Mouse (Mus musculus) midbrain, embryonic 14.5 days (tissue): ENCODE measurements around the gene Uqcc3. TPM values are rescaled to one million over a fixed set of nuclear protein-coding genes. Genes with fewer than 3 reads are reported as not detected.
A peak's percentile ranks its signal among the peaks of the same experiment; 100 is the strongest.
"Not testable (repeated sequence)": the region's sequence is repeated elsewhere in the genome, so short reads cannot be mapped to it uniquely, and the experiment has no call there.

Source experiments
- ATAC-seq: fragments of 200-750 bp; cut with Nextera tagmentation; 2 replicates; pipeline ENCODE4 v1.8.0; 2017; ENCODE audit warnings: moderate number of reproducible peaks, moderate library complexity; ENCODE audit not compliant: low FRiP score, low TSS enrichment
- DNase-seq: peaks from one replicate; pipeline ENCODE4 v3.0.0-alpha.2; 2015
- H3K27ac ChIP-seq: fragments of 300-500 bp; sonication (generic); replicated peaks from 2 replicates; pipeline ENCODE4 v1.5.1; 2014; ENCODE audit warnings: mild to moderate bottlenecking, low read depth, low read length, moderate library complexity
- H3K27me3 ChIP-seq: fragments of 300-500 bp; sonication (generic); 2 replicates; pipeline ENCODE4 v1.6.1; 2014; ENCODE audit warnings: low read length, control low read depth, mixed read lengths; ENCODE audit not compliant: control insufficient read depth, insufficient read depth
- H3K36me3 ChIP-seq: fragments of 300-500 bp; sonication (generic); 2 replicates; pipeline ENCODE4 v1.6.1; 2014; ENCODE audit warnings: low read length, control low read depth; ENCODE audit not compliant: control insufficient read depth, insufficient read depth
- H3K4me1 ChIP-seq: fragments of 300-500 bp; sonication (generic); 2 replicates; pipeline ENCODE4 v1.6.1; 2014; ENCODE audit warnings: mild to moderate bottlenecking, antibody characterized with exemption, low read length, control low read depth; ENCODE audit not compliant: control insufficient read depth, insufficient read depth
- H3K4me2 ChIP-seq: fragments of 300-500 bp; sonication (generic); 2 replicates; pipeline ENCODE4 v1.6.1; 2014; ENCODE audit warnings: mild to moderate bottlenecking, low read length, moderate library complexity
- H3K4me3 ChIP-seq: fragments of 300-500 bp; sonication (generic); replicated peaks from 2 replicates; pipeline ENCODE4 v1.5.1; 2014; ENCODE audit warnings: low read depth, low read length
- H3K9ac ChIP-seq: fragments of 300-500 bp; sonication (generic); replicated peaks from 2 replicates; pipeline ENCODE4 v1.6.1; 2014; ENCODE audit warnings: mild to moderate bottlenecking, low read length, moderate library complexity
- H3K9me3 ChIP-seq: fragments of 300-500 bp; sonication (generic); 2 replicates; pipeline ENCODE4 v1.6.1; 2016; ENCODE audit warnings: low read length, control low read depth, mixed read lengths; ENCODE audit not compliant: control insufficient read depth
- WGBS: fragments of 180-500 bp; shearing (Covaris S2); extraction: QIAGEN DNeasy Blood & Tissue Kit; methylation state at CpG from one replicate; pipeline ENCODE4 v1.1.7; 2014; 5-methylcytosine and 5-hydroxymethylcytosine counted together
- polyA plus RNA-seq: library from polyadenylated mRNA; unstranded; fragments of >200 nt; fragmentation: Nextera tagmentation; extraction: Ambion mirVana; gene quantifications from 2 replicates; pipeline ENCODE4 v1.2.1, GENCODE M21; 2014

The Uqcc3 gene
- polyA plus RNA-seq, 1 experiment from 2014 or later = 62.6 TPM

DNA sequence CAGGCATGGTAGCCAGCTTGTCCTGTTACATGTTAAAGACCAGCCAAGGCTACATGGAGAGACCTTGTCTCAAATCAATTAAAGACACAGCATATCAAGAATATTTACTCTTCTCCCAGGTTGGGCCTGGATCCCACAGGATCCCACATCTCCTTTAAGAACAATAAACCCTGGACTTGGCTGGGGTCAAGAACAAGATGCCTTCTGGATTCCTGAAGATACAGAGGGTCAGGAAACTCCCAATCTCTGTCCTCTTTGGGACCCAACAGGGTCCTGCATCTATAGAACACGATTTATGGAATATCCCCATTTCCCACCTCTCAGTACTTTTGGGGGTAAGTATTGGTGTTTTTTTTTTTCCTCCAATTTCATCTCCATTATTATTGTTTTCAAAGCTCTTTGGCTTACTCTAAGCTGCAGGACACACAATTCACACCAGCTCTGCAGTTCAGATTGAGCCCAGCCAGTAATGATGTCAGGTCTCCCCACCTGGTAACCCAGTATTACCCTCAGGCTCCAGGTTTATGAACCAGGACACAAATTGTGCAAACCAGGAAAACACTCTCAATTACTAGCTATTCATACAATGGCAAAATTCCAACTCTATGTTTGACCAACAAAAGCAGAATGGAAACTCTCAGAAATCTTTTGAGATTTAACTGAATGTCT lies 6.3 kb upstream of the Uqcc3 start:
- Histone ChIP-seq H3K4me1 (peaks cover 15% of the 10 kb centered on the region), H3K9me3 (no peaks in the 10 kb centered on the region), H3K27me3 (no peaks in the 10 kb centered on the region), H3K4me3 (no peak overlapping the region), H3K27ac (no peak overlapping the region), H3K36me3 (peaks cover 3% of the 10 kb centered on the region), H3K9ac (no peak overlapping the region), H3K4me2 (no peak overlapping the region)
- WGBS = 54% methylated on average over 1 of the region's 1 CpGs
- no peak for ATAC-seq
- no peak for DNase-seq

DNA sequence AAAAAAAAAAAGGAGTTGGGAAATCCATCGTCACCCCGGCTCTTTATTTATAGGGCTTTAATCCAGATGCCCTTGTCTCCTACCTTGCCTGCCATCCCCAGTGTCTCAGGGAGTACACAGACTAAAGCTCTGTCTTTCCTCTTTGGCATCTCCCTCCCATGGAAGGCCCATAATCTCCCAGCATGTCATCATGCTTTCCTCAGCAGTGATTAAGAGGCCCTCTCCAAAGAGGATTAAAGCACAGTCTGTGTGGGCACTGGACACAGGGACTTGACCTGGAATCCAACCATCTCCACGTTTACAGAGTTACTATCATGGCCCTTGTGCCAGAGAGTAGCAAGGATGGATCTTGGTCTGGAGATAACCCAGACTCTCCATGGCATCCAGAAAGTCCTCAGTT lies 2.9 kb upstream of the Uqcc3 start, which contains the start of the genes Lbhd1 and Gm49403:
Gene Lbhd1, plus strand, starts transcription at position 117 of the 400 bp plus-strand sequence.
Gene Gm49403, plus strand, starts transcription at position 315 of the 400 bp plus-strand sequence.
- Histone ChIP-seq H3K9ac (no peak within 1 kb of the TSS), H3K4me2 (no peak within 1 kb of the TSS), H3K36me3 (peaks cover 4% of the 10 kb centered on the region; the same call in 1 of the 2 replicates), H3K4me3 (no peak within 1 kb of the TSS), H3K9me3 (no peaks in the 10 kb centered on the region), H3K4me1 (peaks cover 18% of the 10 kb centered on the region), H3K27ac (no peak within 1 kb of the TSS), H3K27me3 (no peaks in the 10 kb centered on the region)
- ATAC-seq (no peak), DNase-seq (no peak)
- 65% methylated on average over 3 of the region's 3 CpGs for WGBS

DNA sequence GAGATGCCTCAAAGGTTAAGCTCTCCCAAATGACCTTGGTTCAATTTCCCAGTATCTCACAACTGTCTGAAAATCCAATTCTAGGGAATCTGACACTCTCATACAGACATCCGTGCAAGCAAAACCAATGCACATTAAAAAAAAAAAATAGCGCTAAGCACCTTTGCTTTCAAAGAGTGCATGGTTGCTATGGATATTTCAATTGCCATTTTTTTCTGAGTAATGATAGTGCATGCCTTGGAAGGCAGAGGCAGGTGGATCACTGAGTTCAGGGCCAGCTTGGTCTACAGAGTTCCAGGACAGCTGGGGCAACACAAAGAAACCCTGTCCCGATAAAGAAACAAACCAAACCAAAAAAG lies 290 bp upstream of the Uqcc3 start:
- DNase-seq (no peak), ATAC-seq (no peak)
- no peaks in the 10 kb centered on the region for H3K9me3 ChIP-seq
- peak overlapping the region; percentile 91 for H3K4me2 ChIP-seq
- peaks cover 24% of the 10 kb centered on the region for H3K36me3 ChIP-seq
- H3K9ac ChIP-seq = peak overlapping the region; percentile 88; the same call in 1 of the 2 replicates
- H3K4me1 ChIP-seq = peaks cover 10% of the 10 kb centered on the region; the same call in 1 of the 2 replicates
- H3K4me3 ChIP-seq = peak overlapping the region; percentile 72
- H3K27ac ChIP-seq = peak overlapping the region; percentile 87; the same call in 1 of the 2 replicates
- no peaks in the 10 kb centered on the region for H3K27me3 ChIP-seq
- WGBS = 12% methylated on average over 3 of the region's 3 CpGs

DNA sequence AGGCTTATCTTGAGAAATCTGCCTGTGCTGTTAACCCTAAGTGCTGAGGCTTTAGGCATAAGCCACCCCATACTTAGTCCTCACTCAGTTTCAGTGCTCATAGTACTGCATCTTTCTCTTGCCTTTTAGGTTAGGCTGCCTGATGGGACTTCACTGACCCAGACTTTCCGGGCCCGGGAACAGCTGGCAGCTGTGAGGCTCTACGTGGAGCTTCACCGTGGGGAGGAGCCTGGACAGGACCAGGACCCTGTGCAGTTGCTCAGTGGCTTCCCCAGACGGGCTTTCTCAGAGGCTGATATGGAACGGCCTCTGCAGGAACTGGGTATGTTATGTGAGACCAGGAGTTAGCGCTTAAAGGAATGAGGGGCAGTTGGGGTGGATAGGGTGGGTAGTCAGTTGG lies 5.7 kb downstream of the Uqcc3 start:
- Histone ChIP-seq H3K27ac (no peak overlapping the region), H3K9ac (no peak overlapping the region), H3K36me3 (peaks cover 52% of the 10 kb centered on the region), H3K27me3 (no peaks in the 10 kb centered on the region), H3K9me3 (no peaks in the 10 kb centered on the region), H3K4me3 (no peak overlapping the region), H3K4me1 (peaks cover 13% of the 10 kb centered on the region), H3K4me2 (no peak overlapping the region)
- DNase-seq (no peak), ATAC-seq (no peak)
- WGBS = 98% methylated on average over 7 of the region's 7 CpGs

DNA sequence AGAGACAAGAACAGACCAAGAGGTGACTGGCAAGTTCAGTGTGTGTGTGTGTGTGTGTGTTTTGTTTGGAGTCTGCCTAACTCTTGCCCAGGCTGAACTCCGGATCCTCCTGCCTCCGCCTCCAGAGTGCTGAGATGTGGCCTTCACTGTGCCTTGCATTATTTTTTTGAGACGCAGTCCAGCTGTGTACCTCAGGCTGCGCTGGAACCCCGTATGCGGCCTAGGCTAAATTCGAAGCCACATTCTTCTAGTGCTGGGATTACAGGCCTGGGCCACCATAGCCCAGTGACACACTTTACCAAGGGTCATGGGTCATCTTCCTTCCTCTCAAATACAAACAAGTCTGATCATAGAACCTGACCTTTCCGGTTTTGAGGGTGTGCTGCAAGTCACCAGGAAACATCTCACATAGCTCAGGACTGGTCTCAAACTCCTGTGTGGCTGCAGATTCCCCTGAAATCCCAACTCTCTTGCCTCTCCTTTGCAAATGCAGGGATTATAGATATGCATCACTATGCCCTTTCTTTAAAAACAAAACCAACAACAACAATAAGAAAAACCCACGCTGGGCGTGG lies 8.4 kb downstream of the Uqcc3 start:
- peak overlapping the region; percentile 95 for H3K4me3 ChIP-seq
- peak overlapping the region; percentile 77 for H3K27ac ChIP-seq
- DNase-seq (no peak), ATAC-seq (no peak)
- peaks cover 39% of the 10 kb centered on the region for H3K36me3 ChIP-seq
- H3K4me2 ChIP-seq = peak overlapping the region; percentile 84
- WGBS = 79% methylated on average over 10 of the region's 10 CpGs
- H3K9me3 ChIP-seq = no peaks in the 10 kb centered on the region
- H3K9ac ChIP-seq = peak overlapping the region; percentile 93
- H3K27me3 ChIP-seq = no peaks in the 10 kb centered on the region
- H3K4me1 ChIP-seq = peaks cover 8% of the 10 kb centered on the region

DNA sequence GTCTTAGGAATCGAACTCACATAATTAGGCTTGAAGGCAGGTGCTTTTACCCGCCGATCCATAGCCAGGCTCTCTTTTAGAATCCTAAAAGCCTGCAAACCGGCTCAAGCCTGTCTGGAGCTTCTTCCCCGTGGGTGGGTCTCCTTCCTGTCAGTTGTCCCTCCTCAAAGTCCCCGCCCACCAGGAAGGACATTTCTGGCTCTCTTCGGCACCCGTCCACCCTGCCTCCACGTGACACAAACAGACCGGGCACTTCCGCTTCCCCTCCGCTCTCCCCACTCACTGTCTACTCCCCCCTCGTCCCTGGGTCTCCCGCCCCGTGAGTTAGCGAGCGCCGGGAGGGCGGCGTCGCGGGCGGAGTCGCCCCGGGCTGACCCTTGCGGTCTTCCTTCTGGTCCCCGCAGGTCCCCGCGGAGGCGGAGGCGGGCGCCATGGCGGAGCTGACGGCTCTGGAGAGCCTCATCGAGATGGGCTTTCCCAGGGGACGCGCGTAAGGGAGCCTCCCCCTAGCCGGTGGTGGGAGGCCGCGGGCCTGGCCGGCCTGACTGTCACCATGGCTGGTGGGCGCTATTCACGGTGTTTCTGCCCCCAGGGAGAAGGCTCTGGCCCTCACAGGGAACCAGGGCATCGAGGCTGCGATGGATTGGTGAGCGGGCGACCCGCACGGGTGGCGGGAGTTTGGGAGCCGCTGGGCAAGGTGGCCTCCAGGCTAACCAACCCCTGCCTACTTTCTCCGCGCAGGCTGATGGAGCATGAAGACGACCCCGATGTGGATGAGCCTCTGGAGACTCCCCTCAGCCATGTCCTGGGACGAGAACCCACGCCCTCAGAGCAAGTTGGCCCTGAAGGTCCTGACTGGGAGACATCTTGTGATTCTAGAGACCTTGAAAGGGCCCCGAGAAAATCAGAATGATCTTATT lies 9.2 kb downstream of the Uqcc3 start, which contains the start of gene Ubxn1:
Gene Ubxn1, plus strand, starts transcription at position 230 of the 920 bp plus-strand sequence.
- peak; percentile 96 for DNase-seq
- Histone ChIP-seq H3K9me3 (no peaks in the 10 kb centered on the region), H3K4me3 (peak within 1 kb of the TSS; percentile 95), H3K9ac (peak within 1 kb of the TSS; percentile 93), H3K4me1 (peaks cover 8% of the 10 kb centered on the region), H3K36me3 (peaks cover 32% of the 10 kb centered on the region), H3K27me3 (no peaks in the 10 kb centered on the region), H3K4me2 (peak within 1 kb of the TSS; percentile 84), H3K27ac (peak within 1 kb of the TSS; percentile 77)
- peak; percentile 97 for ATAC-seq
- under 1% methylated on average over 59 of the region's 59 CpGs for WGBS

DNA sequence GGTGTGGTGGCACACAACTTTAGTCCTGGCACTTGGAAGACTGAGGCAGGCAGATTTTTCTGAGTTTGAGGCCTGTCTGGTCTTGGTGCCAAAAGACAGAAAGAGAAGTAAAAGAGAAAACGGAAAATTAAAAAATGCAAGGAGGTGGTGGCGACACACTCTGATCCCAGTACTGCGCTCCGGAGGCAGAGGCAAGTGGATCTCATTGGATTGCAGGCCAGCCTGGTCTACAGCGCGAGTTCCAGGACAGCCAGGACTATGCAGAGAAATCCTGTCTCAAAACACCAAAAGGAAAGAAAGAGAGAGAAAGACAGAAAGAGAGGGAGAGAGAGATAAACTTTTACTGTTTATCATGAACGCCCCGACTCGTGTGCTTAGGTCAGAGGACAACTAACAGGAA lies 9.9 kb downstream of the Uqcc3 start:
- 61% methylated on average over 9 of the region's 9 CpGs for WGBS
- Histone ChIP-seq H3K4me3 (peak overlapping the region; percentile 95), H3K4me1 (peaks cover 8% of the 10 kb centered on the region), H3K27ac (peak overlapping the region; percentile 71), H3K9me3 (no peaks in the 10 kb centered on the region), H3K9ac (peak overlapping the region; percentile 93), H3K36me3 (peaks cover 25% of the 10 kb centered on the region), H3K27me3 (no peaks in the 10 kb centered on the region), H3K4me2 (peak overlapping the region; percentile 84)
- DNase-seq = no peak
- ATAC-seq = peak; percentile 38; the same call in 1 of the 2 replicates

DNA sequence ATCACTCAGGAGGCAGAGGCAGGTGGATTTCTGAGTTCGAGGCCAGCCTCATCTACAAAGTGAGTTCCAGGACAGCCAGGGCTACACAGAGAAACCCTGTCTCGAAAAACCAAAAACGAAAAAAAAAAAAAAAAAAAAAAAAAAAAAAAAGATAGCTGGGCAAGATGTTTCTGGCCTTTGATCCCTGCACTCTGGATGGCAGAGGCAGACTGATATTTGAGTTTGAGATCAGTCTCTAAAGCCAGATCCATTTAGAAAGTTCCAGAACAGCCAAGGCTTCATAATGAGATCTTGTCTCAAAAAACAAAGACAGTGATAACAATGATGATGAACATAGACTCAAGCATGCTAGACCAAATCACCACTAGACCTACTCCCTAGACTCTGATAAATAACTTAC lies 10.3 kb downstream of the Uqcc3 start:
- not testable (repeated sequence) for H3K4me1 ChIP-seq, H3K27ac ChIP-seq, H3K4me3 ChIP-seq, ATAC-seq, DNase-seq, H3K9ac ChIP-seq, H3K27me3 ChIP-seq, H3K9me3 ChIP-seq
- WGBS = 86% methylated on average over 3 of the region's 3 CpGs
- Histone ChIP-seq H3K36me3 (peaks cover 21% of the 10 kb centered on the region), H3K4me2 (peak overlapping the region; percentile 84; the same call in 1 of the 2 replicates)
